Mouse (Mus musculus) gonadal fat pad, adult 2 months (tissue): ENCODE data around the gene Gtf2ird2. TPM values are rescaled to one million over a fixed set of nuclear protein-coding genes. Genes with fewer than 3 reads are reported as not detected.

ENCODE experiments used
- DNase-seq: peaks from one replicate; pipeline ENCODE4 v3.0.0-alpha.2; 2012; ENCODE audit warnings: low read depth
- polyA plus RNA-seq: library from polyadenylated mRNA; depleted of rRNA; stranded (reverse); fragments of >200 nt; gene quantifications from 2 replicates; pipeline ENCODE4 v1.2.3, GENCODE M21; 2012

Gene Gtf2ird2
- polyA plus RNA-seq, 1 experiment, result 7.8 TPM

DNA sequence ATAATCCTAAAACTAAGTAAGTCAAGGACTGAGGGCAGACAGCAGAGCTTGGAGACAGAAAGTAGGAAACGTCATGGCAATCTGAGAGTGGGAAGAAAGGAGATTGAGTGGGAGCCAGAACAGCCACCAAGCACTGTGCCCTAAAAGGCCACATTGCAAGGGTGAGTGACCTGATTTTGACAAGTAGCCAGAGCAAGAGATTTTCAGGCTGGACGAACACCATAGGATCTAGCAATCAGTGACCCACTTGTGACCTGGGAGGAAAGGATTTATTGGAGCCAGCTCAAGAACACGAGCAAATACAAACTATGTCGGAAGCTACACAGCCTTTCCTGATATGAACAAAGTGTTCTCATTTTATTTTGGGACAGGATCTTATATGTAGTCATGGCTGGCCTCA lies 1.1 kb upstream of the Gtf2ird2 start:
- DNase-seq, result no peak

GRCm38 (mm10) chr5:134183162-134183561 lies 657 bp upstream of the Gtf2ird2 start:
- DNase-seq, result no peak

GRCm38 (mm10) chr5:134186059-134186458 lies 2.2 kb downstream of the Gtf2ird2 start:
- DNase-seq, result no peak

DNA sequence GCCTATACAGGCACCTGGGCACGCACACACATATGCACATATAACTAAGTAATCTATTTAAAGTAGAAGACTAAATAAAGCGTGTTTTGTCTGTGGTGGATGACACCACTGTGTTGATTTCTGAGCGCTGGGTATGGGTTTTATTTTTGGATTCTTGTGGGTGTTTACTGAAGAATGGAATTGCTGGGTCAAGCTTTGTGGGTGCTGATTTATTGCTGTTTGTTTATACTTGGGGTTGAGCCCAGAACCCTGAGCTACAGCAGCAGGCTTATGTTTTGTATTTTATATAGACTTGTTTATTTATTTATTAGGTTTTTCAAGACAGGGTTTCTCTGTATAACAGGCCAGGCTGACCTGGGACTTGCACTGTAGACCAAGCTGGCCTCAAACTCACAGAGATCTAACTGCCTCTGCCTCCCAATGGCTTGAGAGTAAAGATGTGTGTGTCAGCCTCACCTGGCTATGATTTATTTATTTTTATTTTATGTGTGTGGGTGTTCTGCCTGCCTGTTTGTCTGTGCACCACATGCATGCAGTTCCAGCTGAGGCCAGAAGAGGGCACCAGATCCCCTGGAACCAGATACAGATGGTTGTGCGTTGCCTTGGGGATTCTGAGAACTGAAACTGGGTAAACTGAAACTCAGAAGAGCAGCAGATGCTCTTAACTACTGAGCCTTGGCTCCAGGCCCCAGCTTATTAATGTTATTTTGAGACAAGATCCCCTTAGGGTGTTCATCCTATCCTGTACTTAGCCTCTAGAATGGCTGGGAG lies 3.3 kb downstream of the Gtf2ird2 start:
- no peak for DNase-seq

DNA sequence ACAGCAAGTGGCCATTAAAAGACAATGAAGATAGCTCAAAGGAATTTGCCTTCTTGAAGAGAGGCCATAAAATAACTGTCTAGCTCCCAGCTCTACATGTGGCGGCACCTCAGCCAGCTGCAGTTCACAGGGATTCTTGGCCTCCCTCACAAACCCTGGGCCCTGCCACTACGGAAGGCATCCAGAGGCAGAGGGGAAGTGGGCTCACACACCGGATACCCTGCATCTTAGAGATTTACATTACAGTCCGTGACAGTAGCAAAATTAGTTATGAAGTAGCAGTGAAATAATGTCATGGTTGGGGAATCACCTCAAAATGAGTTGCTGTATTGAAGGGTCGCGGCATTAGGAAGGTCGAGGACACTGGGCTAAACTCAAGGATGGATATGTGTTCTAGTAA lies 4.8 kb downstream of the Gtf2ird2 start:
- DNase-seq, result no peak

DNA sequence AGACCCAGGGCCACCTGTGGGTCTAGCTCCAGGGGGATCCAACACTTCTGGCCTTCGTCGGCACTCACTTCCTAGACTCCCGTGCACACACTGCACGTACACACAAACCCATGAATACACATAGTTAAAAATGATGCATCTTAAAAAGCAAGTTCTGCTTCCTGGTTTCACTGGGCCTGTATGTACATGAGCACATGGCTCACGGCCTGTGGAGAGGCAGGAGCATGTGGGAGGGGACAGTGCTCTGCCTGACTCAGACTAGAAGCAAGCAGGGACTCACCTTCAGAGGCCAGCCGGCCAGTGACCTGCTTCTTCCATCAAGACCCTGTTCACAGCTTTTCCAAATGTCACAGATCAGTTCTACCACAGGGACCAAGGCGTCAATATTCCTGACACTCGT lies 9.8 kb downstream of the Gtf2ird2 start:
- no peak for DNase-seq

- DNase-seq, result no peak
Observed at GRCm38 (mm10) chr5:134206721-134207120, 22.9 kb downstream of the Gtf2ird2 start.

- DNase-seq, result no peak
Observed at GRCm38 (mm10) chr5:134209931-134210554, 26.2 kb downstream of the Gtf2ird2 start.

GRCm38 (mm10) chr5:134214021-134214806 lies 30.4 kb downstream of the Gtf2ird2 start:
- no peak for DNase-seq

- no peak for DNase-seq
Observed at GRCm38 (mm10) chr5:134217900-134218299, 34.1 kb downstream of the Gtf2ird2 start.

DNA sequence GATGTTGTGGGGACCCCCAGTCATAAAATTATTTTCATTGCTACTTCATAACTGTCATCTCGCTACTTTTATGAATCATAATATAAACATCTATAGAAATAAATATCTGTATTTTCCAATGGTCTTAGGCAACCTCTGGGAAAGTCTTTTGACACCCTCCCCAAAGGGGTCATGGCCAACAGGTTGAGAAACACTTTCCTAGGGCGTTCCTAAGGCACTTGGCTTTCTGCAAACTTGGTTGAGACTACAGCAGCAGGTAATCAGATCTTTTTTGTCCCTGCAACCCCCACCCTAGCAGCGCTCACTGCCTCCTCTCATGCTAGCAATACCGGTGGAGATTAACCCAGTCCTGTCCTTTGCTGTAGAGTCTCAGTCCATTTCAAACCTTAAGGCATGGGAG lies 37.5 kb downstream of the Gtf2ird2 start:
- DNase-seq, result no peak

- no peak for DNase-seq
Observed at GRCm38 (mm10) chr5:134221708-134222150, 37.9 kb downstream of the Gtf2ird2 start.

- no peak for DNase-seq
Observed at GRCm38 (mm10) chr5:134225110-134225901, 41.5 kb downstream of the Gtf2ird2 start.

DNA sequence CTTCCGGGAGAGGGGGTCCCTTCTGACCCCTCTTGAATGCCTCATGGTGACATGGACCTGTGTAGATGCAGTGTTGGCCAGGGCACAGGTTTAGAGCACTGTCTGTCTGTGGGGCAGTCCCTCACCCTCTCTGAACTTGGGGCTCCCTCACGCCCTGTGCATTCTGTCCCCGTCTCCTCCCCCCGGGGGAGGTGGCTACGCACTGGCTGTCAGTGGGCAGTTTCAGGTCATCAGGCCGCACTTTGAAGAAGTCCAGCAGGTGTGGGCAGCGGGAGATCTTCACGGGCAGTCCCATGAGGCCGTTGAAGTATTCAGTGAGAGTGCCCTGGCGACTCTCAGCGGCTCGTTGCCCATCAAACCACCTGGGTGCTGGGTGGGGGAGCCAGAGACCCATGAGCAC lies 43.1 kb downstream of the Gtf2ird2 start:
- DNase-seq, result no peak

GRCm38 (mm10) chr5:134227574-134228248 lies 43.9 kb downstream of the Gtf2ird2 start:
- no peak for DNase-seq

DNA sequence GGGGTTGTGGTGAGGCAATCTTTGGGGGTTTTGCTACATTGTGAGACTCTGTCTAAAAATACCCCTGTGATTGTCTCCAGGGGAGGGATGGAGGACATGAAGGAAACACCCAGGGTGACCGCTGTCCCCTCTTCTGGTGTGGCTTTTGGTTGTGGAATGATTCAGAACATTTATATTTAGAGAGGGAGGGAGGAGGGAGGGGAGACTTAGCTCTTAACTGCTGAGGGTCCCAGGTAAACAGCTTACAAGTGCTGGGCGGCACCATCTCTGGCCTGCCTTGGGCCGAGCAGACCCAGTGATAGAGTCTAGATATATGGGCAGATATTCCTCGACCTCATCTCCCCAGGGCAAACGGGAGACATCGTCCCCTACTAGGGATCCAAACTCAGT lies 44.4 kb downstream of the Gtf2ird2 start:
- no peak for DNase-seq

- no peak for DNase-seq
Observed at GRCm38 (mm10) chr5:134229391-134229790, 45.6 kb downstream of the Gtf2ird2 start, which contains the start of gene Ncf1. Gene Ncf1, minus strand, starts transcription at chr5:134229625.

DNA sequence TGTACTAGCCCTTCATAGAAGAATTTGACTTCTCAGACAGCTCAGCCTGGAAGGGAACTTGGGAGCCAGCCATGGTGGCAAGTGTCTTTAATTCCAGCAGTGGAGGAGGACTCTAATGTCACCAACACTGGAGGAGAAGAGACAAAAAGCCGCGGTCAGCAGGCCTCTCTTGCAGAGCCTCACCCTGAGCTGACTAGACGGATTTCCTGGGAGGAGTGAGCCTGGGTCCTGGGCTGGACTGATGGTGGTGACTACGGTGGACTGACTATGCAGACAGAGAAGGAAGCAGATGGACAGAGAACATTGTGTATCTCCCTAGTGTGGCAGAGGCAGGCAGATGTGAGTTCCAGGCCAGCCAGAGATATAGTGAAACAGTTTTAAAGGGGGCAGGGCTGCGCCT lies 47.6 kb downstream of the Gtf2ird2 start:
- DNase-seq, result no peak

DNA sequence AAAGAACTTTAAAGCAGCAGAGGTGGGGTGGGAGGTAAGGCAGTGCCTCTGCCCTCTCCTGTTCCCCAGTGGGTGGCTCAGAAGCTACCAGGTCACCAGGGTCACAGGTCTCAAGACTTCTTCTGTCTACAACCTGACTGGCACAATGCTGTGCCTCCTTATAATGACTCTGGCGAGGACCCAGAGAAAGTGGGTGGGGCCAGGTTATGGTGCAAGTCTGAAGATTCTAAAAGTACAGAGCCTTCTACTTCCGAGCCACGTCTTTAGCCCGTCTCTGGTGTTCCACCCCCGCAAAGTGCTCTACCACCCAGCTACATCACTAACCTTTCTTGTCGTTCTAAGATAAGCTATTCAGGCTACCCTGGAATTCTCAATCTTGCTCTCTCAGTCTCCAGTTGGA lies 48.3 kb downstream of the Gtf2ird2 start:
- DNase-seq, result no peak

- DNase-seq, result no peak
Observed at GRCm38 (mm10) chr5:134232568-134232967, 48.7 kb downstream of the Gtf2ird2 start.

DNA sequence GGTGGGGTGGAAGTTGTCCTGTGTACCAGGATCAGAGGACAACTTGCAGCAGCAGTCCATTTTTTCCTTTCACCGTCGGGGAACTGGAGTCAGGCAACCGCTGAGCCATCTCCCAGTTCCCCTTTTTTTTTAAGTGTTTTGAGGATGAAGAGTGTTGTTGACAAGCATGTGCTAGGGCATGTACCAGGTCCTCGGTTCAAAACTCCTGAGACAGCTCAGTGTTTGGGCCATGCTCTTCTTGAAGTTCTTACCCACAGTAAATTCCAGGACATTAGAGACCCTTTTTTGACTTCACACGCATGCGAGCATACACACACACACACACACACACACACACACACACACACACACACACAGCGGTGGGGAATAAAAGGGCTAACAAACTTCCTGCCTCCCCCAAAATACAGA lies 49.4 kb downstream of the Gtf2ird2 start:
- no peak for DNase-seq
